Mouse (Mus musculus) bone marrow macrophage, adult 2 months (primary cell): ENCODE results near the gene Rnf115. TPM values are rescaled to one million over a fixed set of nuclear protein-coding genes. Genes with fewer than 3 reads are reported as not detected.
A peak's percentile ranks its signal among the peaks of the same experiment; 100 is the strongest.

ENCODE experiments used
- H3K27ac ChIP-seq: 2 replicates; pipeline ENCODE4 v1.5.1; 2012; ENCODE audit warnings: low read depth, low read length; ENCODE audit not compliant: insufficient read depth
- H3K4me1 ChIP-seq: 2 replicates; pipeline ENCODE4 v1.6.1; 2012; ENCODE audit warnings: low read length; ENCODE audit not compliant: control insufficient read depth, insufficient read depth
- H3K4me3 ChIP-seq: 2 replicates; pipeline ENCODE4 v1.5.1; 2012; ENCODE audit warnings: mild to moderate bottlenecking, low read length, moderate library complexity; ENCODE audit not compliant: insufficient read depth
- CTCF ChIP-seq: IDR thresholded peaks from 2 replicates; pipeline ENCODE4 v1.5.1; 2012; ENCODE audit warnings: low read depth, mild to moderate bottlenecking, low read length, moderate library complexity
- POLR2A ChIP-seq: IDR thresholded peaks from 2 replicates; pipeline ENCODE4 v1.6.1; 2012; ENCODE audit warnings: mild to moderate bottlenecking, low read depth, low read length, borderline replicate concordance
- polyA plus RNA-seq: library from polyadenylated mRNA; stranded (reverse); fragments of >200 nt; gene quantifications from 2 replicates; pipeline ENCODE4 v1.2.4, GENCODE M21; 2012; ENCODE audit not compliant: missing spikeins, insufficient read depth, insufficient read length

The Rnf115 gene
- polyA plus RNA-seq, 1 experiment = 69.5 TPM

DNA sequence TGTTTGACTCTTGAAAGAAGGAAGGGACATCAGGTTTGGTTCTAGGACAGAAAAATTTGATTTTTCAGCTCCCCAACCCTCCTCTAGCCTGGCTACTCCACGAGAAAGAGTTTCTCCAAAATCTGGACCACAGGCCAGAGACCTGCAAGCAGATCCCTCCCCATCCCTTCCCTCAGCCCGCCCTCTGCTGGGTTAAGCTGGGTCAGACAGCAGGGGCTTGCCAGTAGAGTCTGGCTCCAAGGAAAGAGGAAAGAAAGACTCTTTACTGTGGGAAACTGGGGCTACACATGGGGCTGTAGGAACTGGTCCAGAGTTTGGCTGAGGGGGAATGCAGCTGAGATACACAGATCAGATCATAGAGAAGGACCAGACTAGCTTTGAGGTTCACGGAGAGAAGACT, 35.0 kb upstream of the Rnf115 start:
- H3K27ac ChIP-seq = no peak overlapping the region
- peaks cover 20% of the 10 kb centered on the region for H3K4me1 ChIP-seq
- no peak for TF ChIP-seq POLR2A
- no peak overlapping the region for H3K4me3 ChIP-seq

DNA sequence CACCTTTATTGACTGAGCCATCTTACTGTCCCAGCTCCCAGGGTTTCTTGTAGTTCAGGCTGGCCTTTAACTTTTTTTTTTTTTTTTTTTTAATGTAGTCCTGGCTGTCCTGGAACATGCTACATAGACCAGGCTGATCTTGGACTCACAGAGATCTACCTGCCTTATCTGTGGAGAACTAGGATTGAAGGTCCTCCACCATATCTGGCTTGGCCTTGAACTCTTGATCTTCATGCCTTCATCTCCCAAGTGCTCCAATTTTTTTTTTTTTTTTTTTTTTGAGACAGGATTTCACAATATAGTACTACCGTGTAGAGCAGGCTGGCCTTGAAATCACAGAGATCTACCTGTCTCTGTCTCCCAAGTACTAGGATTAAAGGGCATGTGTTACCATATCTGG, 33.9 kb upstream of the Rnf115 start:
- Histone ChIP-seq H3K4me1 (peaks cover 21% of the 10 kb centered on the region), H3K27ac (no peak overlapping the region), H3K4me3 (no peak overlapping the region)
- TF ChIP-seq POLR2A = no peak
- no peak for TF ChIP-seq CTCF

DNA sequence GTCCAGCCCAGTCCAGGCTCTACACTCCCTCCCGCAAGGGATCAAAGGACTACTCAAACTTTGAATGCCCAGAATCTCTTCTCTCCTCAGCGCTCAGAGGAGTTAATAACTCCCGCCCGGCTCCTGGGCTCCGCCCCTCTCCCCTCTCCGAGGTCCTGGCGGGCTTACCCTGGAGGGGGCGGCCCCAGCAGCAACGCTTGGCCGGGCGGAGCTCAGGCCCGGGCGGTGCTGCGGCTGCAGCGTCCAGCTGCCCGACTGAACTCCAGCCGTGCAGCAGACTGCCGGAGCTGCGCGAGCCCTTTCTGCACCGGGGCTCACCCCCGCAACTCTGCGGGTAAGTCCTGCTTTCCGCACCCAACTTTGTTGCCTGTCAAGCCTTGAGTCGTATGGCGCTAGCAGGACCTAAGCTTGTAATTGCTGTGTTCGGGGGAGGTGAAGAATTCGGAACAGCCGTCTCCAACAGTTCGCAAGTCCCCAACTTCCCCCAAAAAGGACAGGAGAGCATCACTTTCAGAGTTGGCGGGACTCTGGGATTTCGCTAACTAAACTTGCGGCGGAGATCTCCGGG, 31.2 kb upstream of the Rnf115 start, which contains the start of gene Pias3:
Gene Pias3, plus strand, starts transcription at position 187 of the 568 bp plus-strand sequence.
- H3K4me3 ChIP-seq = peak within 1 kb of the TSS; percentile 93
- H3K27ac ChIP-seq = peak within 1 kb of the TSS; percentile 53
- peaks cover 15% of the 10 kb centered on the region for H3K4me1 ChIP-seq
- TF ChIP-seq POLR2A (no peak), CTCF (no peak)

DNA sequence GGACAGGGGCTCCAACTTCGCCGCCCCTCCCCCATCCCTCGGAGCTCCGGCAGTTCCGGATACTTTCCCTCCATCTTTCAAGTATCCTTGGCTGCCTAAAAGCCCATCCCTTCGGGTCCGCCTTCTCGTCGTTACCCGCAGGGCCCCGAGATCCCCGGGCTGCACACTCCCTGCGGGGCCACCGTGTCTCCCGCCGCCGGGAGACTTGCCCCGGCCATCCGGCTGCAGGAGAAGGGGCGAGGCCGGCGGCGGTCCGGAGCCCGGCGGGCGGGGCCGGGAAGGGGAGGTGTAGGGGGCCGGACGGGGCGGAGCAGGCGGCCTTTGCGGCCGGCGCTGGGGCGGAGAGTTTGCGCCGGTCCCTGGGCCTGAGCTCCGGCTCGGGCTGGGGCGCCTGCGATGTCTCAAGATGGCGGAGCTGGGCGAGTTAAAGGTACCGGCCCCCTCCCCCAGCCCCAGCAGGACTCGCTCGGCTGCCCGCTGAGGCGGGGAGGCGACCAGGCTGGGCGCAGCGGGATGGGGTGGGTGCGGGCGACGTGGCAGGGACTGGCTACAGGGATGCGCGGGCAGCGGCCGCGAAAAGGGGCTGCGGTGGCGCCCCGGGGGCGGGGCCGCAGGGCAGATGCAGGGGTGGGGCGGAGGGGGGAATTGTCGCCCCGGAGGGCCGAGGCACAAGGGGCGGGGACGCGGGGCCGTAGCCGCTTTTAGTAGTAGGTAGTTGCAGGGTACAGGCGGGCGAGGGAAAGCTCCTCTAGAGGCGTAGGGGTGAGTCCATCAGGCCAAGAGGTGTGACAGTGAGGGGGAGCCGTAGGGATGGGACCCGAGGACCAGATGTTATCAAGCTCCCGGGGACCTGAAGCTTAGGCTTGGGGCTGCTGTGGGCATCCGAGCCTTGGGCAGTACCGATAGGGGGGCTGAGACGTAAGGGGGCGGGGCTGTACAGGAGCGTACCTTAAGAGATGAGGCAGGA, 30.4 kb upstream of the Rnf115 start:
- Histone ChIP-seq H3K4me3 (peak overlapping the region; percentile 93), H3K4me1 (peaks cover 15% of the 10 kb centered on the region), H3K27ac (peak overlapping the region; percentile 53)
- TF ChIP-seq POLR2A (no peak), CTCF (no peak)

DNA sequence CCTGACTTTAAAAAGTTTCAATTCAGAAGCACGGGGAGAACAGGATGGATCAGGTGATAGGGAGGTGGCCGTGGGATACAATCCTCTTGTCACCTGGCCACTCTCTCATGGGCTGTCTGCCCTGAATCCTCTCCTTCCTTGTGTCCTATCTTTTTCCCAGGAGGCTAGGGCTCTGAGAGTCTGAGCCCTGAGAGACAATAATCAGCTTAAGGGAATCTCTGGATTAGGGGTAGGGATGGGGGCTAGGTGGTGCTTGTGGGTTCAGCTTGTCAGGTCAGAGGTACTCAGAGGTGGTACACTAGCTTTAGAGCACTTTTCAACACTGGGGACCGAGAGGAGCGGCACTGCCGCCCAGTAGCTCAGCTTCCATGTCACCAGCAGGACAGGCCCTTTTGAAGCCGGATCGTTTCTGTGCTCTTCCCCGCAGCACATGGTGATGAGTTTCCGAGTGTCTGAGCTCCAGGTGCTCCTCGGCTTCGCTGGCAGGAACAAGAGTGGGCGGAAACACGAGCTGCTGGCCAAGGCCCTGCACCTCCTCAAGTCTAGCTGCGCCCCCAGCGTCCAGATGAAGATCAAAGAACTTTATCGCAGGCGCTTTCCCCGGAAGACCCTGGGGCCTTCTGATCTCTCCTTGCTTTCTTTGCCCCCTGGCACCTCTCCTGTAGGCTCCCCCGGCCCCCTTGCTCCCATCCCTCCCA, 28.3 kb upstream of the Rnf115 start:
- TF ChIP-seq CTCF = no peak
- no peak for TF ChIP-seq POLR2A
- peaks cover 15% of the 10 kb centered on the region for H3K4me1 ChIP-seq
- no peak overlapping the region for H3K27ac ChIP-seq
- no peak overlapping the region for H3K4me3 ChIP-seq

DNA sequence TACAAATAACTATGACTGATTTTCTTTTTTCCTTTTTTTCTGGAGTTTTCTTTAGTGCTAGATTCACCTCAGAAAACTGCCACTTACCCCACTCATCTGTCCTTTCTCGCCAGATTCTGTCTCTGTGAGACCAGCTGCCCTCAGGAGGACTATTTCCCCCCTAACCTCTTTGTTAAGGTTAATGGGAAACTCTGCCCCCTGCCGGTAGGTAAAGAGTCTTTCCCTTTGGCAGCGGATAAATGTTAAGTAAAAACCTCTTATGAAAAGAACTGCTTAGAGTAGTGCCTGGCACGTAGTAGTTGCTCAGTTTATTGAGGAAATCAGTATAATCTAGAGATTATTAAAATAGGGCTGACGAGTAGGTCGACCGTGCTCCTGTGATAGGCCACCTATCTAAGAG, 27.1 kb upstream of the Rnf115 start:
- H3K4me1 ChIP-seq = peaks cover 9% of the 10 kb centered on the region
- no peak overlapping the region for H3K27ac ChIP-seq
- TF ChIP-seq CTCF = no peak
- TF ChIP-seq POLR2A = no peak
- H3K4me3 ChIP-seq = no peak overlapping the region

DNA sequence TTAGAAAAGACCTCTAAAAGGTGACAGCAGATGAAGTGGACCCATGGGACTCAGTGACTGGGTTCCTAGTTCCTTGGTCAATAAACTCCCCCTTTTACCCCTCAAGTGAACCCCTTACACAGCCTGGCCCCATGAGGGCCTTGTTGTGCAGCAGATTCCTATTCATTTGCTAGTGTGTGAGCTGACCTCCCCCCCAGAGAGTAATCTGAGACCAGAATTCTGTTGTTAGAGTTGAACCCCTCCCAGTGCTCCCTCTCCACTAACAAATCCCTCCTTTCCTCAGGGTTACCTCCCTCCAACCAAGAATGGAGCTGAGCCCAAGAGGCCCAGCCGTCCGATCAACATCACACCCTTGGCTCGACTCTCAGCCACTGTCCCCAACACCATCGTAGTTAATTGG, 26.5 kb upstream of the Rnf115 start:
- TF ChIP-seq CTCF = no peak
- TF ChIP-seq POLR2A = no peak
- H3K27ac ChIP-seq = no peak overlapping the region
- peaks cover 2% of the 10 kb centered on the region for H3K4me1 ChIP-seq
- no peak overlapping the region for H3K4me3 ChIP-seq

DNA sequence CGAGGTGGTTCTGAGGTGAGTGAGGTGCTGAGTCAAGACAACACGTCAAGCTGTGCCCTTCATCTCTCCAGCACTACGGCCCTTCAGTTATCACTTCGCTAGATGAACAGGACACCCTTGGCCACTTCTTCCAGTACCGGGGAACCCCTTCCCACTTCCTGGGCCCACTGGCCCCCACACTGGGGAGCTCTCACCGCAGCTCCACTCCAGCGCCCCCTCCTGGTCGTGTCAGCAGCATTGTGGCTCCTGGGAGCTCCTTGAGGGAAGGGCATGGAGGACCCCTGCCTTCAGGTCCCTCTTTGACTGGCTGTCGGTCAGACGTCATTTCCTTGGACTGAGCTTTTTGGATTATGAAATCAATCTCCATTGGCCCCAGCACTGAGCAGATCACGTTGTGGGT, 22.7 kb upstream of the Rnf115 start:
- no peak for TF ChIP-seq POLR2A
- TF ChIP-seq CTCF = peak; percentile 60
- Histone ChIP-seq H3K4me1 (peaks cover 2% of the 10 kb centered on the region; the same call in 1 of the 2 replicates), H3K27ac (no peak overlapping the region), H3K4me3 (no peak overlapping the region)

DNA sequence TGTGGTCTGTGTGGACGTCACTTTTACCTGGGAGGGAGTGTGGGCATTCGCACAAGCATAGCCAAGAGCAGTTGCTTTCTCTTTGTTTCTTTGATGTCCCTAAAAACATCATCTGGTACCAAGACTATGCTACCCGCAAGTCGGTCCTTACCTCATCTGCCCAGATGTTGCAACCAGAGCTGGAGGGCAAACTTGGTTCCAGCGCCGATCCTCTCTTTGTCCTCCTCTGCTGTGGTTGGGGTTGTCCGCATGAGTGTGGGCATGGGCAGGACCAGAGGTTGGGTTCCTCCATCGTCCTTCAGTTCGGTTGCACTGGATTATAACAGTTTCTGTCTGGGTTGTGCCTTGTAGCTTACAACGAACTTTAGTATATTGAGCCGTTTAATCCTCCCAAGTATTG, 21.2 kb upstream of the Rnf115 start:
- TF ChIP-seq CTCF (no peak), POLR2A (no peak)
- peaks cover 2% of the 10 kb centered on the region; the same call in 1 of the 2 replicates for H3K4me1 ChIP-seq
- no peak overlapping the region for H3K4me3 ChIP-seq
- H3K27ac ChIP-seq = no peak overlapping the region

DNA sequence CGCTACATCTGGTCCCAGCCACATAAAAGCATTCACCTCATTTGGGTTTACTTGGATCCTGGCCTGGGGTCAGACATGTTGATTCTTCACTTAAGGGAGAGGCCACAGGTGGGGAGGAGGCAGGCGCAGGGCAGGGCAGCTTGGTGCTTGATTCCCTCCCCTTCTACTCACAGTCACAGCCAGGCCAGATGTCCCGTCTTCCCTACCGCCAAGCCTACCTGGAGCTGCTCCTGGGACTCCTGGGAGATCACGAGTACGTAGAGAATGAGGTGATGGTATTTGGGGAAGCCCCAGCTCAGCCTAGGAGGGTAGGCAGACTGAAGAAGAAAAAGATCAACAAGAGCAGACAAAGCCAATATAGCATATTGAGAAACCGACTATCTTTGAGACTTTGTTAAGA, 20.5 kb upstream of the Rnf115 start:
- no peak overlapping the region for H3K27ac ChIP-seq
- no peak overlapping the region for H3K4me3 ChIP-seq
- no peak for TF ChIP-seq POLR2A
- TF ChIP-seq CTCF = no peak
- H3K4me1 ChIP-seq = peaks cover 2% of the 10 kb centered on the region; the same call in 1 of the 2 replicates
